Mouse (Mus musculus) thymus, adult 2 months (tissue): ENCODE measurements around the gene Myl3. TPM values are rescaled to one million over a fixed set of nuclear protein-coding genes. Genes with fewer than 3 reads are reported as not detected.

Source experiments
- DNase-seq: peaks from one replicate; pipeline ENCODE4 v3.0.0; 2021
- H3K27ac ChIP-seq: fragments of 200-500 bp; 2 replicates; pipeline ENCODE4 v1.5.1; 2012; ENCODE audit warnings: low read length, control low read depth; ENCODE audit not compliant: control insufficient read depth, insufficient read depth
- H3K27me3 ChIP-seq: fragments of 200-500 bp; 2 replicates; pipeline ENCODE4 v1.6.1; 2012; ENCODE audit warnings: mild to moderate bottlenecking, low read length, moderate library complexity, mixed read lengths; ENCODE audit not compliant: control insufficient read depth, insufficient read depth
- H3K36me3 ChIP-seq: fragments of 200-500 bp; 2 replicates; pipeline ENCODE4 v1.6.1; 2012; ENCODE audit warnings: mild to moderate bottlenecking, low read length, moderate library complexity; ENCODE audit not compliant: control insufficient read depth, insufficient read depth
- H3K4me1 ChIP-seq: fragments of 200-500 bp; replicated peaks from 2 replicates; pipeline ENCODE4 v1.6.1; 2012; ENCODE audit warnings: low read length; ENCODE audit not compliant: control insufficient read depth, insufficient read depth
- H3K4me3 ChIP-seq: fragments of 200-500 bp; 2 replicates; pipeline ENCODE4 v1.5.1; 2012; ENCODE audit warnings: mild to moderate bottlenecking, low read length, control low read depth, moderate library complexity; ENCODE audit not compliant: control insufficient read depth, insufficient read depth
- CTCF ChIP-seq: fragments of 200-500 bp; IDR thresholded peaks from 2 replicates; pipeline ENCODE4 v1.5.1; 2012; ENCODE audit warnings: mild to moderate bottlenecking, control low read depth, low read length, moderate library complexity, borderline replicate concordance; ENCODE audit not compliant: control insufficient read depth, poor library complexity, insufficient read depth; ENCODE audit errors: extremely low read depth
- POLR2A ChIP-seq: fragments of 200-500 bp; IDR thresholded peaks from 2 replicates; pipeline ENCODE4 v1.6.1; 2012; ENCODE audit warnings: mild to moderate bottlenecking, low read length, control low read depth, moderate library complexity; ENCODE audit not compliant: control insufficient read depth, poor library complexity, insufficient read depth; ENCODE audit errors: extremely low read depth
- WGBS: fragments of 180-500 bp; shearing (Covaris S2); methylation state at CpG from one replicate; pipeline ENCODE4 v1.1.7; 2018; 5-methylcytosine and 5-hydroxymethylcytosine counted together
- polyA plus RNA-seq: library from polyadenylated mRNA; depleted of rRNA; stranded (reverse); fragments of >200 nt; gene quantifications from 2 replicates; pipeline ENCODE4 v1.2.3, GENCODE M21; 2012

Myl3 gene
- polyA plus RNA-seq, 1 experiment: 293 TPM

DNA sequence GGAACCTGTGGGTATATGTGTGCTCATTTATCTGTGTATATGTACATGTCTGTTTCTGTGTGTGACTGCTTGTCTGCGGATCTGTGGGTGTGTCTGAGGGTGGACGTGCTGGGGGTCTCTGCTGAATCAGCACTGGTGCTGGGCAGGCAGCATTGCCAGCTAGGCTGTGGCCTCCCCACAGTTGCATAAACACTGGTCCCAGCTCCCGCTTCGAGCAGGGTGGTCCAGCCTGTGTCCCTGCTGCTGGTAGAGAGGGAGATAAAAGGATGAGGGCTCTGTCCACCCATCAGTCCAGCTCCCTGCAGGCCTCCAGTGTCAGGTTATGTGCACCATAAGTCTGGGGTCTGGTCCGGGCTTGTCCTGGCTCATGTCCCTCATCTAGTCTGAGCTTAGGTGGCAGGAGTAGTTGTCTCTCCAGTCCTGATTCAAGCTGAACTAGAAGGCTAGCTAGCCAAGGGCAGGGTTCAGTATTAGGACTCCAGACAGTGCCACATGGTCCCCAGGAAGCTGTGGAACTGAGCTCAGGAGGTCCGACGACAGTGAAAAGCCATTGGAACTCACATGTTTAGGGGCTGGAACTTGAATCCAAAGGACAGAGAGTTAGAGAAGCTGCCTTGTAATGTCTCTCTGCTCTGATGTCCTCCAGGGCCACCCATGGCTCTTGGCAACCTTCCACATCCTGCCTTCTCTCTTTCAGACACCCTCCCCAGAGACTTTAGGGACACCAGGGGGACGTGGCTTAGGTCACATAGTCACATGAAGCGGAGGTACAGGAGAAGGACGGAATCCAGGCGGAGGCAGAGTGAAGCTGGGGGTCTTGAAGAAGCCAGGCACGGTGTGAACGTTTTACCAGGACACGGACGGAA, 33.0 kb downstream of the Myl3 start:
- DNase-seq: no peak
- no peak overlapping the region for H3K4me3 ChIP-seq
- 95% methylated on average over 15 of the region's 15 CpGs for WGBS
- H3K4me1 ChIP-seq: no peaks in the 10 kb centered on the region
- no peak for TF ChIP-seq POLR2A
- no peak for TF ChIP-seq CTCF
- no peaks in the 10 kb centered on the region for H3K36me3 ChIP-seq
- no peaks in the 10 kb centered on the region for H3K27me3 ChIP-seq
- no peak overlapping the region for H3K27ac ChIP-seq

DNA sequence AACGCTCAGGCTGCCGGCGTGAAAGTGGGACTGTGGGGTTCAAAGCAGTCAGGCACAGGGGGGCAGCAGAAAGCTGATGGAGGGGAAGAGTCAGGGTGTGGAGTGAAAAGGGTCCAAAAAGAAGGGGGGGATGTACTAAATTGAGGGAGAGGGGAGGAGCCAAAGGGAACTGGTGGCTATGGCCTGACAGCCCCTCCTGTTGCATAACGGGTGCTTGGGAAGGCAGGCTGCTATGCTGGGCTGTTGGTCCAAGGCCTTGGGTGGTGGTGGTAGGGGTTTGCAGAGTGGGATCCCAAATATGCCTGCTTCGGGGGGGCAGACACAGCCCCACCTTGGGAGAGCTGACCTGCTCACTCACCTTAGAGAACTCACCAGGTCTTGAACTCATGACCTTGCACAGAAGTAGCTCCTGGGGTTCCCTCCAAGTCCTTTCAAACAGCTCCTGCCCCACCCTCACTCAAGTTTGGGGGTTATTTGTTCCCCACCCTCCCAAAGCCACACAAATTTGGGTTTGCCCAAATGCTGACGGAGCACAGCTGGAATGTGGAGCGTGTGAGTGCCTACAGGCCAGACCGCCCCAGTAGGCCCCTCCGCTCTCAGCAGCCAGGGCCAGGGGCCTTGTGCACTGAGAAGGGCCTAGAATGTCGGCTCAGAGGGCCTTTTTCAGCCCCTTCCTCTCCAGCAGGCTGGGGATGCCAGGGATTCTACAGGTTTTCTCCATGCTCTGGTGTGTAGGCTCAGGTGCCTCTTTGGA, 33.8 kb downstream of the Myl3 start:
- Histone ChIP-seq H3K36me3 (no peaks in the 10 kb centered on the region), H3K27ac (no peak overlapping the region), H3K4me3 (no peak overlapping the region), H3K4me1 (no peaks in the 10 kb centered on the region), H3K27me3 (no peaks in the 10 kb centered on the region)
- DNase-seq: no peak
- WGBS: 94% methylated on average over 10 of the region's 10 CpGs
- TF ChIP-seq CTCF (no peak), POLR2A (no peak)

DNA sequence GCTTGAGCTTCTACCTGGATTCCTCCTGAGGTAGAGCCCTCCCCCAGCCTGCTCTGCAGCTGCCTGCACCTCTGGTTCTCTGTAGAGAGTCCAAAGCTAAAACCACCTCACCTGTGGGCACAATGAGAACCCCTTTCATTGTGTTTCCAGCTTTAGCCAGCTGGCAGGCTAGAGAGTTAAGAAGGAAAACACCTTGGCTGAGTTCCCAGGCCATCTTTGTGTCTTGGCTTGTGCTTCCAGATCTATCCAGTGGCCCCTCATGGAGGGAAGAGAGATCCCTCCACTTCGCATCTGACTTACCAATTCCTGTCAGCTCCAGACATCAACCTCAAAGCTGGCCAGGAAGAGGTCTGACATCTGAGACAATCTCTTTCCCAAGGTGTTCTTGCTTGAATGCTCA, 36.4 kb downstream of the Myl3 start:
- TF ChIP-seq POLR2A (no peak), CTCF (no peak)
- no peaks in the 10 kb centered on the region; the same call in 1 of the 2 replicates for H3K4me1 ChIP-seq
- no peak overlapping the region for H3K4me3 ChIP-seq
- H3K27ac ChIP-seq: no peak overlapping the region
- WGBS: 89% methylated on average over 1 of the region's 1 CpGs
- H3K27me3 ChIP-seq: no peaks in the 10 kb centered on the region; the same call in 1 of the 2 replicates
- H3K36me3 ChIP-seq: no peaks in the 10 kb centered on the region
- no peak for DNase-seq

DNA sequence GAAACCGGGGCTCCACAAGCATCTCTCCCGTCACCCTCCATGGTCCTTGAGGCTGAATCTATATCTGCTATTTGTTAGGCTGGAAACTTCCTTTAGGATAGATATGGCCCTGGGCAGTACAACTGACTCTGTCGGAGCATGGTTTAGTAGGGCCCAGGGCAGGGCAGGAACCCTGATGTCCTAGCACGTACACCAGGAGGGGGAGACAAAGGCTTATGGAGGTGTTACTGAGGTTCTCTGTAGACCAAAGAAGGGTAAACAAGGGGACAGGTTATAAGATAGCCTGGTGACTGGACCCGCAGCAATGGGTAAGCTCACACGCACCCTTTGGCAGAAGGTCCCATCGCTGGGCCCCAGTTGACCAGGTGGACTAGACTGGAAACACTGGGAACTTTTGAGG, 36.9 kb downstream of the Myl3 start:
- H3K27ac ChIP-seq: no peak overlapping the region

DNA sequence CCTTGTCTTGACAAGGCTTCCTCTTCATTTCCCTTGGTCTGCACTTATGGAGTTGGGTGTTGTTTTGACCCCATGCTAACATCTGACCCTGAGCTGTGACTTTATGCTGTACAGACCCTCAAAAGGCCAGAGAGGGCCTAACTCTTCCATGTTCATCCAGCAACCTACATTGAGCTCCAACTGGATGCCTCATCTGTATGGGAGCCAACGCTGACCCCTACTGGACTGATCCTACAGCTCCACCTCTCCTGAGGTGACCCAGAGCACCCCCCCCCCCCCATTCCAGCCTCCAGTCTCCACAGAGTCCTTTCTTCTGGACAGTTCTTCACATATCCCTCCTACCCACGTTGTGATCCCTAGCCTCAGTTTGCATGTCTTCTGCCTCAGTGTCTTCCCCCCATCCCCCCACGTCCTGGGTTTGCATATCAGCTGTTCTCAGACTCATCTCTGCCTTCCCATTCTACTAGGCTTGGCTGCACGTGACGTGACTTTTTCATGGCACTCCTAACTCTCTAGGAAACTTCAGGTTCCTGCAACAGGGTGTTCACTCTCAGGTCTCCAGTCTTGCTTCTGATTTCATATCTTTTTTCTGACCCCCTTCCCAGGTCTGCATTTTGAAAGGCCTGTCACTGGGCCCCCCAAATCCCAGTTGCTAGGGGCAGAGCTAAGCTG, 37.7 kb downstream of the Myl3 start:
- 81% methylated on average over 5 of the region's 5 CpGs for WGBS
- no peaks in the 10 kb centered on the region; the same call in 1 of the 2 replicates for H3K4me1 ChIP-seq
- H3K27ac ChIP-seq: no peak overlapping the region
- no peaks in the 10 kb centered on the region; the same call in 1 of the 2 replicates for H3K27me3 ChIP-seq
- DNase-seq: no peak
- H3K36me3 ChIP-seq: no peaks in the 10 kb centered on the region
- TF ChIP-seq CTCF (no peak), POLR2A (no peak)
- no peak overlapping the region for H3K4me3 ChIP-seq

More for the DNA sequence above, 36.9 kb downstream of the Myl3 start:
- H3K36me3 ChIP-seq: no peaks in the 10 kb centered on the region
- H3K4me3 ChIP-seq: no peak overlapping the region
- WGBS: 88% methylated on average over 7 of the region's 7 CpGs
- DNase-seq: no peak
- TF ChIP-seq POLR2A: no peak
- TF ChIP-seq CTCF: no peak
- no peaks in the 10 kb centered on the region; the same call in 1 of the 2 replicates for H3K27me3 ChIP-seq
- H3K4me1 ChIP-seq: no peaks in the 10 kb centered on the region; the same call in 1 of the 2 replicates

DNA sequence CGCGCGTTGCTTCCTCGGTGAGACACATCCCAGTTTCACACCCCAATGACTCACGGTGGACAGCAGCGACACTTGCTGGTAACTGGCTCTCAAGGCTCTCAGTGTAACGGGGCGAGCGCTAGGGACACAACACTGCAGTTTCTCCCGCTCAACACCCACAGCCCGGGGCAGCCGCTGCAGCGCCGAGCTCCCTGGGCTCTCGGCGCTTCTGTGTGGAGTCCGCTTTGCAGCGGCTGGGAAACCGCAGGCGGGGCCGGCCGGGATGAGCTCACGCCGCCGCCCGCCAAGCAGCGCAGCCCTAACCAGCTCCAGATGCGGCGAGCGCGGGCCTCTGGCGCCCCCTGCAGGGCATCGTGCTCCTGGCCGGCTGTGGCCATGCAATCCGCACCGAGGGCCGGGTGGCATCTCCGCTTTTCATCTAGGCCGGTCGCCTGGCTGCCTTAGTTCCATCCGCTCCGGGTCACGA, 39.6 kb downstream of the Myl3 start:
- peak; percentile 91 for DNase-seq
- H3K4me1 ChIP-seq: no peaks in the 10 kb centered on the region; the same call in 1 of the 2 replicates
- no peak overlapping the region for H3K27ac ChIP-seq
- 0 out of 2 replicates have a peak, but pooled peaks have one; percentile 38 for TF ChIP-seq POLR2A
- TF ChIP-seq CTCF: peak; percentile 98
- no peaks in the 10 kb centered on the region; the same call in 1 of the 2 replicates for H3K27me3 ChIP-seq
- H3K36me3 ChIP-seq: no peaks in the 10 kb centered on the region
- WGBS: under 1% methylated on average over 43 of the region's 43 CpGs
- H3K4me3 ChIP-seq: peak overlapping the region; percentile 41
